9 mouse cellular contexts compared by ENCODE assay signal in genomic region chr9:64779628-64780027, GRCm38 (mm10). TPM values are rescaled to one million over a fixed set of nuclear protein-coding genes. Genes with fewer than 3 reads are reported as not detected.
DNase-seq lines count a peak whose midpoint lies in the region; ATAC-seq and TF ChIP-seq lines count a peak whose summit lies in the region.
"Had no signal": no experiment of that assay in that cellular context is flagged by ENCODE, and none has a peak within 500 bp of the region (broad histone marks: within the 10 kb centered on the region; RNA-seq: fewer than 3 reads in every experiment).

No protein-coding gene starts in this region.

- TF ChIP-seq EP300 in liver, postnatal 0 days (IDR thresholded peaks at IDR 0.05; ENCODE audit: low read depth) = no peak

- H3K9me3 ChIP-seq in kidney, embryonic 15.5 days (replicated peaks) = no peaks in the 10 kb centered on the region
- H3K9me3 ChIP-seq in ES-E14 (ENCODE audit: control insufficient read depth, insufficient read depth, low read depth, low read length) = no peaks in the 10 kb centered on the region
- H3K9me3 ChIP-seq in liver, postnatal 0 days (ENCODE audit: low read length) = no peaks in the 10 kb centered on the region
- H3K9me3 ChIP-seq in forebrain, embryonic 11.5 days (ENCODE audit: control insufficient read depth, low read length) = no peaks in the 10 kb centered on the region
- no peaks in the 10 kb centered on the region for H3K9me3 ChIP-seq in forebrain, embryonic 12.5 days
- H3K9me3 ChIP-seq: limb, embryonic 15.5 days had no signal

- H3K9ac ChIP-seq in kidney, embryonic 15.5 days = no peak overlapping the region
- no peak overlapping the region for H3K9ac ChIP-seq in ES-E14 (ENCODE audit: insufficient read depth, low read depth, low read length, poor library complexity, severe bottlenecking)
- H3K9ac ChIP-seq in liver, postnatal 0 days (replicated peaks) = no peak overlapping the region
- no peak overlapping the region for H3K9ac ChIP-seq in forebrain, embryonic 11.5 days (ENCODE audit: low read length)
- H3K9ac ChIP-seq in forebrain, embryonic 12.5 days = no peak overlapping the region
- H3K9ac ChIP-seq: limb, embryonic 15.5 days had no signal

- in situ Hi-C loops in ES-E14 (cut with MboI; ENCODE audit: low sequenced_read_pairs in 2 of 2, unreplicated experiment in 2 of 2) = no loop called here

- H3K4me3 ChIP-seq in kidney, embryonic 15.5 days (replicated peaks) = no peak overlapping the region
- no peak overlapping the region for H3K4me3 ChIP-seq in ES-E14 (ENCODE audit: insufficient read depth in 1 of 2, low read depth in 1 of 2, low read length in 2 of 2, poor library complexity in 1 of 2, severe bottlenecking in 1 of 2)
- H3K4me3 ChIP-seq in liver, postnatal 0 days (ENCODE audit: low read depth, low read length) = no peak overlapping the region
- no peak overlapping the region for H3K4me3 ChIP-seq in forebrain, embryonic 11.5 days (ENCODE audit: low read depth, low read length)
- H3K4me3 ChIP-seq in forebrain, embryonic 12.5 days (replicated peaks) = no peak overlapping the region
- H3K4me3 ChIP-seq: limb, embryonic 15.5 days had no signal

- 0 out of 2 replicates have a peak, but pooled peaks cover 3% of the 10 kb centered on the region for H3K27me3 ChIP-seq in kidney, embryonic 15.5 days
- no peaks in the 10 kb centered on the region for H3K27me3 ChIP-seq in liver, postnatal 0 days (ENCODE audit: insufficient read depth, low read length)
- H3K27me3 ChIP-seq in forebrain, embryonic 11.5 days (ENCODE audit: control insufficient read depth, insufficient read depth, low read length) = no peaks in the 10 kb centered on the region
- no peaks in the 10 kb centered on the region for H3K27me3 ChIP-seq in forebrain, embryonic 12.5 days
- H3K27me3 ChIP-seq: limb, embryonic 15.5 days had no signal

- peak; percentile 75 for TF ChIP-seq CTCF in liver, postnatal 0 days (IDR thresholded peaks at IDR 0.05; ENCODE audit: low read depth)

- no peak overlapping the region for H3K4me2 ChIP-seq in kidney, embryonic 15.5 days
- no peak overlapping the region for H3K4me2 ChIP-seq in liver, postnatal 0 days (ENCODE audit: low read depth, low read length)
- no peak overlapping the region for H3K4me2 ChIP-seq in forebrain, embryonic 11.5 days (ENCODE audit: low read depth, low read length, severe bottlenecking)
- H3K4me2 ChIP-seq in forebrain, embryonic 12.5 days = no peak overlapping the region
- H3K4me2 ChIP-seq: limb, embryonic 15.5 days had no signal

- H3K4me1 ChIP-seq in kidney, embryonic 15.5 days = no peaks in the 10 kb centered on the region; the same call in 1 of the 2 replicates
- H3K4me1 ChIP-seq in ES-E14 (ENCODE audit: control insufficient read depth in 2 of 2, insufficient read depth in 2 of 2, low read length in 2 of 2, poor library complexity in 1 of 2) = no peaks in the 10 kb centered on the region
- H3K4me1 ChIP-seq in liver, postnatal 0 days (ENCODE audit: insufficient read depth) = peaks cover 18% of the 10 kb centered on the region
- H3K4me1 ChIP-seq in forebrain, embryonic 11.5 days (replicated peaks; ENCODE audit: control insufficient read depth, insufficient read depth, low read length) = no peaks in the 10 kb centered on the region
- H3K4me1 ChIP-seq in forebrain, embryonic 12.5 days = peaks cover 7% of the 10 kb centered on the region
- H3K4me1 ChIP-seq: limb, embryonic 15.5 days had no signal

- peak; percentile 49 for DNase-seq in kidney, adult 9 months
- peak; percentile 40 for DNase-seq in ES-E14 (ENCODE audit: low read depth, low spot score)
- DNase-seq in cerebellum, adult 9-10 months = peak; percentile 73
- no peak for DNase-seq in liver, postnatal 0 days
- no peak for DNase-seq in adrenal gland, adult 8-10 months
- no peak for DNase-seq in forebrain, embryonic 11.5 days (ENCODE audit: low spot score)

- no peak overlapping the region for H3K27ac ChIP-seq in kidney, embryonic 15.5 days
- no peak overlapping the region for H3K27ac ChIP-seq in ES-E14 (ENCODE audit: insufficient read depth, low read depth, low read length, poor library complexity, severe bottlenecking)
- H3K27ac ChIP-seq in liver, postnatal 0 days (ENCODE audit: low read depth) = no peak overlapping the region
- H3K27ac ChIP-seq in forebrain, embryonic 11.5 days (ENCODE audit: low read depth, low read length) = no peak overlapping the region
- no peak overlapping the region for H3K27ac ChIP-seq in forebrain, embryonic 12.5 days
- H3K27ac ChIP-seq: limb, embryonic 15.5 days had no signal

- H3K36me3 ChIP-seq in kidney, embryonic 15.5 days = no peaks in the 10 kb centered on the region
- no peaks in the 10 kb centered on the region for H3K36me3 ChIP-seq in ES-E14 (ENCODE audit: control insufficient read depth, insufficient read depth, low read length, poor library complexity, severe bottlenecking)
- no peaks in the 10 kb centered on the region for H3K36me3 ChIP-seq in liver, postnatal 0 days (replicated peaks; ENCODE audit: insufficient read depth, low read length)
- H3K36me3 ChIP-seq in forebrain, embryonic 11.5 days (ENCODE audit: control insufficient read depth, insufficient read depth, low read length) = no peaks in the 10 kb centered on the region
- no peaks in the 10 kb centered on the region for H3K36me3 ChIP-seq in forebrain, embryonic 12.5 days (replicated peaks)
- H3K36me3 ChIP-seq: limb, embryonic 15.5 days had no signal

- WGBS in kidney, embryonic 15.5 days = 41% methylated on average over 7 of the region's 7 CpGs
- WGBS in liver, postnatal 0 days (ENCODE audit: insufficient replicate concordance) = 34% methylated on average over 7 of the region's 7 CpGs
- WGBS in forebrain, embryonic 11.5 days = 47% methylated on average over 7 of the region's 7 CpGs
- WGBS in forebrain, embryonic 12.5 days = 47% methylated on average over 7 of the region's 7 CpGs

- no peak for ATAC-seq in kidney, embryonic 15.5 days (replicated peaks; ENCODE audit: low FRiP score)
- ATAC-seq in liver, postnatal 0 days = no peak
- ATAC-seq in forebrain, embryonic 11.5 days (replicated peaks; ENCODE audit: low FRiP score) = no peak
- no peak for ATAC-seq in forebrain, embryonic 12.5 days (ENCODE audit: low FRiP score)

TF ChIP-seq in ES-E14, 5 proteins besides CTCF, POLR2A, EP300 and RAD21:
- TF ChIP-seq ZC3H11A (IDR thresholded peaks at IDR 0.05; ENCODE audit: borderline replicate concordance, low read depth, low read length) = no peak
- no peak for TF ChIP-seq HCFC1 (IDR thresholded peaks at IDR 0.05; ENCODE audit: borderline replicate concordance, insufficient read depth, low read length)
- TF ChIP-seq MAFK (IDR thresholded peaks at IDR 0.05; ENCODE audit: insufficient read depth, low read depth, low read length) = no peak
- TF ChIP-seq CHD2 (IDR thresholded peaks at IDR 0.05; ENCODE audit: low read depth, low read length) = no peak
- TF ChIP-seq ZNF384 (IDR thresholded peaks at IDR 0.05; ENCODE audit: low read depth, low read length) = no peak

RNA-seq across cellular contexts. Expression of gene Dennd4a, which starts 31.5 kb away (rescaled TPM):
- 6.0 and 7.6 TPM in 2 replicates for polyA plus RNA-seq in kidney, embryonic 15.5 days (2015; fragmentation: Nextera tagmentation; extraction: Ambion mirVana)
- 3.7 and 5.4 TPM in 2 replicates for total RNA-seq in ES-E14 (2012; rRNA removed)
- 13.7 TPM in 2 replicates for polyA plus RNA-seq in liver, postnatal 0 days (2015; fragmentation: Nextera tagmentation; extraction: Ambion mirVana)
- total RNA-seq in adrenal gland, adult 8-10 months (2022) = 10 to 100 TPM; 15.1 to 42.4 (median 29.1) TPM
- 9.8 and 10.7 TPM in 2 replicates for polyA plus RNA-seq in forebrain, embryonic 11.5 days (2014; fragmentation: Nextera tagmentation; extraction: Ambion mirVana)
- 9.9 and 11.4 TPM in 2 replicates for polyA plus RNA-seq in forebrain, embryonic 12.5 days (2016; fragmentation: Nextera tagmentation; extraction: Ambion mirVana)

RNA-seq across cellular contexts. Expression of gene Rab11a, which starts 42.1 kb away (rescaled TPM):
- 550 and 571 TPM in 2 replicates for polyA plus RNA-seq in kidney, embryonic 15.5 days (2015; fragmentation: Nextera tagmentation; extraction: Ambion mirVana)
- total RNA-seq in ES-E14 (2012; rRNA removed) = 55.1 and 77.0 TPM in 2 replicates
- polyA plus RNA-seq in liver, postnatal 0 days (2015; fragmentation: Nextera tagmentation; extraction: Ambion mirVana) = 331 and 349 TPM in 2 replicates
- total RNA-seq in adrenal gland, adult 8-10 months (2022) = 100 to 1,000 TPM; 231 to 285 (median 262) TPM
- 253 and 282 TPM in 2 replicates for polyA plus RNA-seq in forebrain, embryonic 11.5 days (2014; fragmentation: Nextera tagmentation; extraction: Ambion mirVana)
- 259 and 279 TPM in 2 replicates for polyA plus RNA-seq in forebrain, embryonic 12.5 days (2016; fragmentation: Nextera tagmentation; extraction: Ambion mirVana)

Comparison
In these comparisons a context has a peak if more than half of its experiments do, and no peak if none do; other contexts are left out.
1. DNase-seq: peak in kidney, adult 9 months (single experiment), ES-E14 (single experiment) and cerebellum, adult 9-10 months (single experiment); none in liver, postnatal 0 days (single experiment), adrenal gland, adult 8-10 months (single experiment) and forebrain, embryonic 11.5 days (single experiment).